Mouse (Mus musculus): ENCODE results near the gene Dpp4. TPM values are rescaled to one million over a fixed set of nuclear protein-coding genes. Genes with fewer than 3 reads are reported as not detected.

Gene Dpp4
- polyA plus RNA-seq, 1 experiment from 2014 or later = 9.7 TPM

GRCm38 (mm10) chr2:62307477-62307876 lies 104.6 kb downstream of the Dpp4 start:
- Histone ChIP-seq H3K27me3 (ENCODE audit: control insufficient read depth, insufficient read depth, low read depth, low read length) (no peaks in the 10 kb centered on the region), H3K27ac (ENCODE audit: low read length) (no peak overlapping the region), H3K4me3 (ENCODE audit: low read depth, low read length) (no peak overlapping the region), H3K4me2 (ENCODE audit: low read depth, low read length) (no peak overlapping the region), H3K4me1 (ENCODE audit: control insufficient read depth, low read depth, low read length) (no peaks in the 10 kb centered on the region), H3K9me3 (replicated peaks; ENCODE audit: control insufficient read depth, low read length) (no peaks in the 10 kb centered on the region), H3K36me3 (ENCODE audit: control insufficient read depth, insufficient read depth) (no peaks in the 10 kb centered on the region), H3K9ac (ENCODE audit: low read depth, low read length) (no peak overlapping the region)
- 64% methylated on average over 2 of the region's 2 CpGs for WGBS (ENCODE audit: insufficient replicate concordance)
- ATAC-seq (ENCODE audit: low read depth) = no peak

GRCm38 (mm10) chr2:62306978-62307377 lies 105.1 kb downstream of the Dpp4 start:
- no peak for ATAC-seq (ENCODE audit: low read depth)
- no peak overlapping the region for H3K27ac ChIP-seq (ENCODE audit: low read length)
- 65% methylated on average over 5 of the region's 5 CpGs for WGBS (ENCODE audit: insufficient replicate concordance)
- no peak overlapping the region for H3K4me2 ChIP-seq (ENCODE audit: low read depth, low read length)
- H3K9ac ChIP-seq (ENCODE audit: low read depth, low read length) = no peak overlapping the region
- no peaks in the 10 kb centered on the region for H3K9me3 ChIP-seq (replicated peaks; ENCODE audit: control insufficient read depth, low read length)
- H3K27me3 ChIP-seq (ENCODE audit: control insufficient read depth, insufficient read depth, low read depth, low read length) = no peaks in the 10 kb centered on the region
- no peaks in the 10 kb centered on the region for H3K4me1 ChIP-seq (ENCODE audit: control insufficient read depth, low read depth, low read length)
- no peak overlapping the region for H3K4me3 ChIP-seq (ENCODE audit: low read depth, low read length)
- H3K36me3 ChIP-seq (ENCODE audit: control insufficient read depth, insufficient read depth) = no peaks in the 10 kb centered on the region

- Histone ChIP-seq H3K9ac (ENCODE audit: low read depth, low read length) (no peak overlapping the region), H3K27me3 (ENCODE audit: control insufficient read depth, insufficient read depth, low read depth, low read length) (no peaks in the 10 kb centered on the region), H3K27ac (ENCODE audit: low read length) (no peak overlapping the region), H3K36me3 (ENCODE audit: control insufficient read depth, insufficient read depth) (no peaks in the 10 kb centered on the region), H3K4me2 (ENCODE audit: low read depth, low read length) (no peak overlapping the region), H3K4me1 (ENCODE audit: control insufficient read depth, low read depth, low read length) (no peaks in the 10 kb centered on the region), H3K4me3 (ENCODE audit: low read depth, low read length) (no peak overlapping the region), H3K9me3 (replicated peaks; ENCODE audit: control insufficient read depth, low read length) (no peaks in the 10 kb centered on the region)
- ATAC-seq (ENCODE audit: low read depth) = no peak
- 79% methylated on average over 2 of the region's 2 CpGs for WGBS (ENCODE audit: insufficient replicate concordance)
Observed at GRCm38 (mm10) chr2:62301716-62302115, 110.3 kb downstream of the Dpp4 start.

DNA sequence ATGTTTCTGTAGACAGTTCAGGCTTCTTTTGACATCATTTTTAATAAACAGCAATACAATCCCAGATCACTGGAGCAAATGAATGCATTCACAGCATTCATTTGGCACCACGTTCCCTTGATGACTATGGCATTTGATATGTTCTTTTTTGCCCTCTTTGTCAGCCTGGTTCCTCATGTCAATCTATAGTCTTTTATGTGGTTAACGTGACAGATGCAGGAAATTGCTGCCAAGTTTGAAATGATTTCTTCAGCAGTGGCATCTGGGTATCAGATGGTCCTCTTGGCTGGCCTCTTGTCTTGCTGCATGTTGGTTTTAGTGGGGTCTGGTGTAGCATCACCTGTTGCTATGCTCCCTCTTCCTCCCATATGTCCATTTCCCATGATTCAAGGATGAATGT lies 118.2 kb downstream of the Dpp4 start:
- Histone ChIP-seq H3K9ac (ENCODE audit: low read depth, low read length) (no peak overlapping the region), H3K36me3 (ENCODE audit: control insufficient read depth, insufficient read depth) (no peaks in the 10 kb centered on the region), H3K4me3 (ENCODE audit: low read depth, low read length) (no peak overlapping the region), H3K4me2 (ENCODE audit: low read depth, low read length) (no peak overlapping the region), H3K27ac (ENCODE audit: low read length) (no peak overlapping the region), H3K27me3 (ENCODE audit: control insufficient read depth, insufficient read depth, low read depth, low read length) (no peaks in the 10 kb centered on the region), H3K4me1 (ENCODE audit: control insufficient read depth, low read depth, low read length) (no peaks in the 10 kb centered on the region), H3K9me3 (replicated peaks; ENCODE audit: control insufficient read depth, low read length) (no peaks in the 10 kb centered on the region)
- no peak for ATAC-seq (ENCODE audit: low read depth)
- 19% methylated on average over 2 of the region's 2 CpGs for WGBS (ENCODE audit: insufficient replicate concordance)

DNA sequence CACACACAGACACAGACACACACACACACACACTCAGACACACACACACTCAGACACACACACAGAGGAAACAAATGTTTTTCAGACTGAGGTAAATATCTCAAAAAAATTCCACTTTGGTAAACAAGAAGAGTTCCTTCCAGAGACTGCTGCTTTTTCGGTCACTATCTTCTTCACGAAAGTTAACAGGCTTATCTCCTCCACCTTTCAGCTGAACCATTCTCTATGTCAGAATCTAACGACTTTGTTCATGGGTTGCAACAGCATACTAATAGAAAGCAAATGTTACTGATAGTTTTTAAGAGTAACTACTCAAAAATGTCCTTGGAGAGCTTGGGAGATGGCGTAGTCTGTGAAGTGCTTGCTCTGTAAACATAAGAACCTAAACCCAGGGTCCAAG lies 124.5 kb downstream of the Dpp4 start:
- Histone ChIP-seq H3K27me3 (ENCODE audit: control insufficient read depth, insufficient read depth, low read depth, low read length) (no peaks in the 10 kb centered on the region), H3K9me3 (replicated peaks; ENCODE audit: control insufficient read depth, low read length) (no peaks in the 10 kb centered on the region), H3K4me3 (ENCODE audit: low read depth, low read length) (no peak overlapping the region), H3K27ac (ENCODE audit: low read length) (no peak overlapping the region), H3K9ac (ENCODE audit: low read depth, low read length) (no peak overlapping the region), H3K4me2 (ENCODE audit: low read depth, low read length) (no peak overlapping the region), H3K36me3 (ENCODE audit: control insufficient read depth, insufficient read depth) (no peaks in the 10 kb centered on the region), H3K4me1 (ENCODE audit: control insufficient read depth, low read depth, low read length) (no peaks in the 10 kb centered on the region)
- no peak for ATAC-seq (ENCODE audit: low read depth)
- 27% methylated on average over 4 of the region's 4 CpGs for WGBS (ENCODE audit: insufficient replicate concordance)

DNA sequence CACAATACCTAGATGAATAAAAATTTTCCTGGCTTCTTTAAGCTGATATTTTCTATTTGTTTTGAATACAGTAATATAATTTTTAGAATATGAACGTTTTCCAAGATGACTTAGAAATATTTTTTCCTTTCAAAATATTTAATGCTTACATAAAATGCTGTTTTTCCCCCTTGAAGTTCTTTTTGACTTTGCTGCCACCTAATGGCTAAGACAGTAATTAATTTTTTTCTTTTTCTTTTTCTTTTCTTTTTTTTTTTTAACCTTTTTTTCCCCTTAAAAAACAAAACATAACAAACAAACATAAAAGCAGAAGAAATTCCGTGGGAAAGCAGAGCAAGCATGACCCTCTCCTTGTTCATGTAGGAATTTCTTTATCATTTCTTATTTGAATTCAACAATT lies 126.2 kb downstream of the Dpp4 start:
- no peak for ATAC-seq (ENCODE audit: low read depth)
- no peak overlapping the region for H3K4me3 ChIP-seq (ENCODE audit: low read depth, low read length)
- no peaks in the 10 kb centered on the region for H3K27me3 ChIP-seq (ENCODE audit: control insufficient read depth, insufficient read depth, low read depth, low read length)
- no peaks in the 10 kb centered on the region for H3K9me3 ChIP-seq (replicated peaks; ENCODE audit: control insufficient read depth, low read length)
- H3K36me3 ChIP-seq (ENCODE audit: control insufficient read depth, insufficient read depth) = no peaks in the 10 kb centered on the region
- no peak overlapping the region for H3K27ac ChIP-seq (ENCODE audit: low read length)
- H3K9ac ChIP-seq (ENCODE audit: low read depth, low read length) = no peak overlapping the region
- no peaks in the 10 kb centered on the region for H3K4me1 ChIP-seq (ENCODE audit: control insufficient read depth, low read depth, low read length)
- no peak overlapping the region for H3K4me2 ChIP-seq (ENCODE audit: low read depth, low read length)
- 0% methylated on average over 2 of the region's 2 CpGs for WGBS (ENCODE audit: insufficient replicate concordance)

DNA sequence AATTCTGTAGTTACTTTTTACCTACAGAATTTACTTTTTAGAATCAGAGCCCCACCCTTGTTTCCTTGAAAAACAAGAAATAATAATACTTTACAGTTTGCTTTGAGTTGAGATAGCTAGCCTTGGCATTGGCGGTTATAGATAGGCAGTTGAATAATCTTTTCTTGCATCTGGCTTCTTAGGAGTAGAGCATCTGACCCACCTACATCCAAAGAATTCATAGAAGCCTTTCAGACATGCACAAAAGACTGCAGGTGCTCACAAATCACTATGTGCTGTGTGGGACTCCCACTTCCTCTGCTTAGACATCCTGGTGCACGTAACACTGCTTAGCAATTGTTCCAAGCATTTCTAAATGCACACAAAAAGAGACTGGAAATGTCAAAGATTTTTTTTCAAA lies 127.0 kb downstream of the Dpp4 start:
- 46% methylated on average over 2 of the region's 2 CpGs for WGBS (ENCODE audit: insufficient replicate concordance)

More for the DNA sequence above, 127.0 kb downstream of the Dpp4 start:
- Histone ChIP-seq H3K27ac (ENCODE audit: low read length) (no peak overlapping the region), H3K36me3 (ENCODE audit: control insufficient read depth, insufficient read depth) (no peaks in the 10 kb centered on the region), H3K9ac (ENCODE audit: low read depth, low read length) (no peak overlapping the region), H3K4me3 (ENCODE audit: low read depth, low read length) (no peak overlapping the region), H3K4me2 (ENCODE audit: low read depth, low read length) (no peak overlapping the region), H3K4me1 (ENCODE audit: control insufficient read depth, low read depth, low read length) (no peaks in the 10 kb centered on the region), H3K9me3 (replicated peaks; ENCODE audit: control insufficient read depth, low read length) (no peaks in the 10 kb centered on the region), H3K27me3 (ENCODE audit: control insufficient read depth, insufficient read depth, low read depth, low read length) (no peaks in the 10 kb centered on the region)
- no peak for ATAC-seq (ENCODE audit: low read depth)

Other genes starting within 250 kb of the Dpp4 start
- gene Gcg, start 71.4 kb upstream of the Dpp4 start, polyA plus RNA-seq (2015; fragmentation: Nextera tagmentation; extraction: Ambion mirVana) = 0.08 and 0.28 TPM in 2 replicates
- gene Fap, start 161.8 kb upstream of the Dpp4 start, polyA plus RNA-seq (2015; fragmentation: Nextera tagmentation; extraction: Ambion mirVana) = 0.34 and 0.43 TPM in 2 replicates
- 3.2 and 3.6 TPM in 2 replicates for gene Ifih1, start 234.0 kb upstream of the Dpp4 start, polyA plus RNA-seq (2015; fragmentation: Nextera tagmentation; extraction: Ambion mirVana)